Mouse (Mus musculus) lung, postnatal 4 days (tissue): ENCODE data around the gene Gulp1.

Experiments
- DNase-seq, 2 experiments: peaks; one replicate each; pipeline ENCODE4 v3.0.0; 2021

Gulp1 gene

DNA sequence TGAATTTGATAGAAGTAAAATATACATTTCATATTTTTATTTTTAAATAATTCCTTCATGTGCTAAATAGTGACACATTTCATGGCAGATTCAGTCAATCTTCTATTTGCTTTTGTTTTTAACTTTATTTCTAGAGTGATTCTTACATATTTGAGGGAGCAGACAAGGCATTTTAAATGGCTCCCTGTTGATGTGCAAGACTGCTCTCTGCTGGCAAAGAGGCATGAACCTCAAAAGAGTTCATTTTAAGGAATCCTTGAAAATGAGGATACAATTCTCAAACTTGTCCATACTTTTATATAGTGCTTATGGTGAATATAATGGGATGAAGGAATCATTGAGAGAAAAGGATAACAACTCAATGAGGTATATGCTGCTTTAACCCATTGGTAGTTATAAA is 189.9 kb downstream of the Gulp1 start:
- DNase-seq, result no peak

DNA sequence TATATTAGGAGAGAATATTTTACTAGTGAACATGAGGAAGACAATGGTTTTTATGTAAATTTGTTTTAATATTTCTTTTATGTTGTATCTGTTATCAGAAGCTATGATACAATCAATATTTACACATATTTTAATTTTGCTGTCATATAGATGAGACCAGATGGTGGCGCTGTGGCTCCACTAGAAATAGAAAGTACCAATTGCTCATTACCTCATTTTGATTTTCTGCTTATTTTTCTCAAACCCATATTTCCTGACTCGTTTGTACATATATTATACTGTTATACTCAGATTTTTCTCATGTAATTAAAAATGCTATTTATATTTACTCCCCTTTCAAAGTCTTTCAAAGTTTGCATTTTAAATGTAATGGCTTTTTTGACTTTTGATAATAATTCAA is 194.4 kb downstream of the Gulp1 start:
- peak in 1 of 2 experiments; percentile 36 for DNase-seq

DNA sequence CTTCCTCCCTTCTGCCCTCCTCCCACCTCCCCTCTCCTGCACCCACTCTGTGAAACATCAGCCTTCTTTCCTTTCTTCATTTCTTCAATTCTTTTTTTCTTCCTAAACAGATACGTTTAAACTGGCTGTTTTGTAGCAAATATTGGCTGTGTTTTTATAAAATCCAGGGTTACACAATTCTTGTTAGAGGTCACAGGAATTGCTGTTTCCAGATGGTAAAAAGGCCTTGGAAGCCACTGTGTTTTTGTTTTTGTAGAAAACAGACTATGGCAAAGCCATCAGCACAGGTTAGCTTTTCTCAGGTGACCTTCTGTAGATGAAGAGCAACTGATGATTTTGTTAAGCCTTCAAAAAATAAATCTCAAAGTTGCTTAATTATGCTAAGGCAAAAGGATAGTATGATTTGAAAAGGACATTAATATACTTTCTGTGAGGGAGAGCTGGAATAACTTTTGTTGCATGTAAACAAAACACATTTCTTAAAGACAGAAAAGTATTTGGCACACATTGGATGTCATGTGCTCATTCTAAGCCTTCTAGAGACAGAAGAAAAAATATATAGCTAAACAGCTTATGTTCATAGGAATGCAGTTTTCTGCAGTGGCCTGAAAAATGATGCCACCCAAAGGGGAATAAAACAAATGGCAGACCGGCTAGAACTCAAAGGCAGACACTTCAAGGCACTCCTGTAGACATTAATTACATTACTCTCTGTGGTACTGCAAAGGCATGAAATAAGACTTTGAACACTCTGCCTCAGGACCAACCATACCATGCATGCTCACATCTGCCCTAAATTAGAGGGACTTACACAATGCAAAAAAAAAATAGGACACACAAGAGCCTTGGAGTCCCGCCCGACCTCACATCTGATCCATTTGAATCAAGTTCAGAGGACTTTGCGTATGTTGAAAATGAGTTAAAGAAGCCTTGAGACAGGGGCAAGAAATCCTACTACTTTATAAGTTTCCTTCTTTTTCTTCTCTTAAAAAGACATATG is 199.7 kb downstream of the Gulp1 start:
- DNase-seq, result peak in 1 of 2 experiments; percentile 31

DNA sequence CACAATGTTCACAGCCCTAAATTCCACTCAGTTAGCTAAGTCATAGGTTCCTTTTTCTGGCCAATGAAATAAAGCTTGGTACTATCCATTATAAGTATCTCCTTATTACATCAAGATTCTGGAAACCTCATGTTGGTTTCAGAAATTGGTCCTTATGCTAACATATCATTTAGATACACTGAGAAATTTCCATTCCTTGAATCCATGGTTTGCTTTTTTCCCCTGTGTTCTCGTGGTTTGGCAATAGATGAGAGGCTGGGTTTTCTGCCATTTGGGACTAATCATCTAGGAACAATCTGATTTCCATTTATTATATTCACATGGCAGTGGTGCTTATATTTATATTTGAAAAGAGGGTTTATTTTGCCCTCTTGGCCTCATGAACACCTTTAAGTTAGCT is 226.9 kb downstream of the Gulp1 start:
- no peak for DNase-seq

DNA sequence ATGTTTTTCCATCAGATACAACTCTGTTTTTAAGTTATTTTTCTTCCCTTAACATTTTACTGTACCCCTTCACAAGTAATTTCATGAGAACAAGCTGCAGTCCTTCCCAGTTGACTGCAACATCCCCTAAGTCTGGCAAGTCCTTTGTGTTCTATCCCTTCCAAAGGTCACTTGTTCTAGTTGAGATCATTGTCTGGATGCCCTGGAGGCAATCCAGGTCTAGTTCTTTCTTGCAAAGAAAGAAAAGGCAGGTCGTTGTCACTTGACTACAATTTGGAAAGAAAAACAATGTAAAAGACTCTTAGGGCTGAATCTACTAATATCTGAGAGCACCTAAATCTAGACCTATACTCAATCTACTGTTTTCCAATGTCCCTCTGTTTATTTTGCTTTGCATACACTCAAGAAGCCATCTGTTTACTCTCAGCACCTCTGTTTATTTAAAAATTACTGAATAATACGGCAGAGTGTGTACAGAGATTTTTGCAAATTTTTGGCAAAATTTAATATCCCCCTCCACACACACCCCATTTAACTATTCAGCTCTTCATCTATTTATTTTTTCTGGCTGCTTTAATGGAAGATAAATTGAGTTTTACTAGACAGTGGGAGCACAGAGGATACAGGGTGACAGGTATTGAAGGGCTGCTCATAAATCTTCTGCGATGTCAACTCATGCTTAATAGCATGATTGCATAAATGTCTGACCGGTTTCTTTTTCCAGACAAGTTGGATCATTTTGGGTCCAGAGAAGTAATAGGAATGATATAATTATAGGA is 252.5 kb downstream of the Gulp1 start:
- DNase-seq, result no peak

DNA sequence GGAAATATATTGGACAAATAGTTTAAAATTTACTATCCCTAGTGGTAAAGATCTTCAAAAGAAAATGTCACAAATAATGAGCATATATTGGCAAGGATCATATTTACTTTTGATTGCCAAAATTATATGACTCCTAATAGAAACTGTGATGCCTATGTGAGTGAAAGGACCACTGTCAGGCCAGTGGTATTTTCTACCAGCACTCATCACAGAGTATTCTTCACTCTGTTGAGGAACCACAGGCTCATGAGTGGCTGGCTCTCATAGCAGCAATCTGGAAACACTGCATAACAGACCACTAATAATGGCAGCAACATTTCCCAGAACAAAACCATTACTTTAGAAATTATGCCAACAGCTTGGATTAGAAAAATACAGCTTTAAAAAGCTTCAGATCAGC is 255.1 kb downstream of the Gulp1 start:
- DNase-seq, result no peak

DNA sequence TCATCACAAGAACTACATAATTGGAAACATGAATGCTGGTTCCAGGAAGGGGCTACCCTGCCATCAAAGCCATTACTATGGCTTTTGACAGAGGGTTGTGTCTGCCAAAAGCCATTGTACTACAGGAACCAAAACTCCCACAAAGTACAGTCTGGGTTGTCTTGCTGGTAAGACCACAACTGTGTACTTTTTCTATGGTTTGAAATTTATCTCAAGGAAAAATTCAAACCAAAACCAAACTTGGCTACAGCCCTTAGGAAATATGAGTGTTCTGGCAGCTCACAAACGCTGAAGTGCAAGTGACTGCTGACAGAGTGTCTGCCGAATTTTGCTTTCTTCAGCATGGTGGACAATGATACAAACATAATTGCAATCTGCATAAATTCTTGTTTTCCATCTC is 259.0 kb downstream of the Gulp1 start:
- no peak for DNase-seq

DNA sequence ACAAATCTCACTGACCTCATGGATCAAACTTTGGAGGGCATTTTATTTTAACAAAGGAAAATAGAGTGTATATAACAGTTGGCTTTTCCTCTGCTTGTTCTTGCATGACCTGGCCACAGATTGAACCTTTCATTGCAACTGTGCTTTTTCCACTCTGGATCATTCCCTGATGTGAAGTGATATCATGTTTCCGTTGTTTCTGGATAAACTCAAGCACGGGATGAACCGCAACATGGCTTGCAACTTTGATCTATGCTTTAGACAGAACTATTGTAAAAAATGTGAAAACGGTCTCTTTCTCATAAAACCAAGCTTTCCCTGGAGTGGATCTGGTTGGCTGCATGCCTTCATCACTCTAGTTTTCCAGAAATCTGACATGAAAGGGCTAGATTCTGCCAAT is 282.6 kb downstream of the Gulp1 start:
- no peak for DNase-seq
